Mouse (Mus musculus) right cerebral cortex, postnatal 4 days (tissue): ENCODE data around the gene Gnpat.
"Not testable (repeated sequence)": the region's sequence is repeated elsewhere in the genome, so short reads cannot be mapped to it uniquely, and the experiment has no call there.

Experiments
- DNase-seq: peaks from one replicate; pipeline ENCODE4 v3.0.0-alpha.2; 2022

The Gnpat gene

DNA sequence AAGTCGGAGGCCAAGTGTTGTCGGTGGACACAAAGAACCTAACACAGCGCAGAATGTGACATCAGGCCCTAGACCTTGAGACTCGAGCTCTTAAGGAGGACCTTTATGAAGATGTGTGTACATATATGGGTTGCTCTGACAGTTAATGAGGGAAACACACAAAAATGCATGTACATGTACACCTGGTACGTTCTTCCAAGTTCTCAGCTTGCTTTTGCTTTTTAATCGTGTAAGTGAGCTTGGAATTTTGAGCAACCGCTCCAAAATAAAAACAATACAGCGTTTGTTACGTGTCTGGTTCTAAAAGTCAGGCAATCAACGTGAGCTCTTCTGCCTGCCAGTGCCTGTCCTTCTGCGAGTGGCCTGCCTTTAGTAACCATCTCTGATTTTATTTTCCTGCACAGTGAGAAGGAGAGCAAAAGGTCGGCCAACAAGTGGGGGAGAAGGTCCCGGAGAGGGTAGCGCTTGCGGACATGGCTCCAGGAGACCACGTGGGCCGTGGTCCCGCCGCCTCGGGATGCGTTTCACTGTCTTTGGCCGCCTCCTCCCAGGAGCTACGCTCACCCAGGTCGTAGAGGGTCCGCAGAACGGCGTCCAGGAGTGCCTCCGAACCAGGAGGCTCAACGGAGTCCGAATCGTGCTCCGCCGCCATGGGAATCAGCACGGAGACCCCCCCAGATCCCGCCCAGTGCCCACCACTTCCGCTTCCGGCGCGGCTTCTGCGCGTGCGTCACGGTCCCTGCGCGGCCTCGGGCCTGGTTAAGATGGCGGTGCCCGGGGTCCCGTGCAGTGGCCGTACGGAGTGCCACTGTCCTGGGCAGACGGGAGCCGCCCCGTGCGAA is at the start of gene Gnpat, which contains the start of gene 2810004N23Rik:
TSS of gene Gnpat (plus strand) at position 713 of the 842 bp plus-strand sequence.
TSS of gene 2810004N23Rik (minus strand) at position 800 of the 842 bp plus-strand sequence.
- peak; percentile 95 for DNase-seq

DNA sequence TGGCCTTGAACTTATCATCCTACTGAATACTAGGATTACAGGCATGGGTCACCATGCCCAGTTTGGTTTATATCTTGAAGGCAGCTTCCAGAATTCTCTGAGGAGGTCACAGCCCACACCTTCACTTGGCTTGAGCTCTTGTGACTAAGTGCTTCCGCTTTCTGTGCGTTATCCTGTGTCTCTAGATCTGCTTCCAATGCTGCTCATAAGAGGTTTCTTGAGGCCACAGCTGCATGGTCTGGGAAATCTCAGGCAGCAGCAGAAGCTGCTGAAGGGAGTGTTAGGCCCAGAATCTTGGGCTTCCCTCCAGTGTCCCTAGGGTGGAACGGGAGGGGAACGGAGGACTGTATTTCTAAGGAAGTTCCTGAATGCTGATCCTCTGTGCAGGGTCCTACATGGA is 49.5 kb upstream of the Gnpat start:
- DNase-seq: no peak

DNA sequence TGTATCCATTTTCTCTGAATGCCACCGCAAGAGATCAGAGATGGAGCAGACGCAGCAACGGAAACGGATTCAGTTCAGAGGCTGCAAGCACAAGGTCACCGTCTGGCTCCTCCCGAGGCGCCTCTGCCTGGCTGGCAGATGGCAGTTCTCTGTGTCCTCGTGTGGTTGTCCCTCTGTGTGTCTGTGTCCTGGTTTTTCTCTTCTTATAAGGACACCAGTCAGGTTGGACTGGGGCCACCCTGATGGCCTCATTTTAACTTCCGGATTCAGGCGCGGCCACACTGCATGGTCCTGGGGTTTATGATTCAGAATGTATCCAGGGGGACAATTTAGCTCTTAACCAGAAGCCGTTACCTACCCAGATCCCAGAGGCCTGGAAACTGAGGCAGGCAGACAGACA is 47.0 kb upstream of the Gnpat start:
- DNase-seq: no peak

DNA sequence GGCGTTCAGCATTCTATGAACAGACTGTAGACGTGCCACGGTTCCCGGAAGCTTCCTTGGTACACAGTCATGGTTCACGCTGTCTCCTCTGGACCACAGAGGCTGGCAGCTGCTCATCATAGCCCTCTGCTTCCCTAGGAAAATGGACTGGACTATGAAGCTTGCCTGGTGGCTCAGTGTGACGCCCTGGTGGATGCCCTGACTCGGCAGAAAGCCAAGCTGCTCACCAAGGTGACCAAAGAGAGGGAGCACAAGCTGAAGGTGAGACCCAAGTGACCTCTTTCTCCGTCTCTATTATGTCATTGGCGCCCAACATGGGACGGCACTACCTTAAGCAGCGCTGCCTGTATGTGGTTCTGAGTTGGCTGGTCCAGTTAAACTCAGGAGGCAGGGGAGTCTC is 46.0 kb upstream of the Gnpat start:
- no peak for DNase-seq

DNA sequence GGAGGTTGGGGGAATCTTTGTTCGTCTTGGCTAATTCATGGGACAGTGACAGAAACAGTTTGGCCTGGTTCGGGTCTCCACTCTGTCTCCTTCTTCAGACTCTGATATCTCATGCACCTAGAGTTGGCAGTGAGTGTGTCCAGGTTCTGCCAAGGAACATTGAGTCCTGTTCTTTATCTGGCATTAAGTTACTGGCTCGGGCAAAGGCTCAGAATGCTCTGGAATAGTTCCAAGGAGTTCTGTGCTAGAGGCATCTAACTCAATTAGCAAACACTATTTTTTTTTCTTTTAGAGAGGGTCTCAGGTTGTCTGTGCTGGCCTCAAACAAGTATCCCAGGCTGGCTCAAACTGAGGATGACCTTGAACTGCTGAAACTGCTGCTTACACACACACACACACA is 45.5 kb upstream of the Gnpat start:
- no peak for DNase-seq

DNA sequence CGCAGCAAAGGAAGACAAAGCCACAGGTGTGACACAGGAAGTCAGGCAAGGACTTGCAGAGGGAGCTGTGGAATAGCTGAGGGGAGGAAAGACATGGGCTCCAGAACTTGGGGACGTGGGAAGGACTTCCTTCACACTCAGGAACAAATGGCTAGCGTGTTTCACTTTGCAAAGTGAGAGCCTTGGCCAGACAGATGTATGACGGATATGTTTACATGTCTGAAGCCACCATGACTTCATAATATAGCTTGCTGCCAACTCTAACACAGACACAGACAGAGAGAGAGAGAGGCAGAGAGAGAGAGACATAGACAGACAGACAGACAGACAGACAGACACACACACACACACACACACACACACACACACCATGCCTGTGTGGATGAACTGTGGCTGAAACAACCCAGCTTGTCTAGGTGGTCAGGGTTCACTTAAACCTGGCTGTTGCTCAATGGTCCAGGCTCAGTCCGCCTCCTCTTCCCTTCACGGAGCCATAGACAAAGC is 43.2 kb upstream of the Gnpat start:
- DNase-seq: no peak

DNA sequence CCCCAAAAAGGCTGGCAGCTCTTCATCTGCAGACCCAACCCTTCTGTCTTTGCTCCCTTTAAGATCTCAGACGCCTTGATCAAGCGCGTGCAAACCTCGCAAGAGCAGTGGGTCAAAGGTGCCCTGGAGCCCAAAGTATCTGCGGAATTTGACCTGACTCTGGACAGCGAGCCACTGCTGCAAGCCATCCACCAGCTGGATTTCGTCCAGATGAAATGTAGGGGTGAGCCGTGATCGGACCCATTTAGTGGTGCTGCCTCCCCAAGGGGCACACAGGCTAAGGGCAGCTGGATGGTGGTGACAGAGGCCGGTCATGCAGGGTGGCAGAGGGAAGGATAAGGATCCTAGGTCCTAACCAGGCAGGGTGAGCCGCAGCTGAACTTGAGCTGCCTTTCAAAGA is 42.7 kb upstream of the Gnpat start:
- no peak for DNase-seq

DNA sequence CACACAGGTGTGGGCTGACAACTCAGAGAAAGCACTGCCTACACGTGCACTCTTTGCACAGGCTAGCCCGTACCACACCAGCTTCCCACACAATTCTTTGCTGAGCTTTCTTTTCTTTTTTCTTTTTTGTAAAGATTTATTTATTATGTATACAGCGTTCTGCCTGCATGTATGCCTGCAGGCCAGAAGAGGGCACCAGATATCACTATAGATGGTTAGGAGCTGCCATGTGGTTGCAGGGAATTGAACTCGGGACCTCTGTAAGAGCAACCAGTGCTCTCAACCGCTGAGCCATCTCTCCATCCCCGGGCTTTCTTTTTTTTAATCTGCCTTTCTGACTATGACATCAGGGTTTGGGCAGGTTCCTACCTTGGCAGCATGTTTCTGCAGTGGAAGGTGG is 39.3 kb upstream of the Gnpat start:
- DNase-seq: no peak

DNA sequence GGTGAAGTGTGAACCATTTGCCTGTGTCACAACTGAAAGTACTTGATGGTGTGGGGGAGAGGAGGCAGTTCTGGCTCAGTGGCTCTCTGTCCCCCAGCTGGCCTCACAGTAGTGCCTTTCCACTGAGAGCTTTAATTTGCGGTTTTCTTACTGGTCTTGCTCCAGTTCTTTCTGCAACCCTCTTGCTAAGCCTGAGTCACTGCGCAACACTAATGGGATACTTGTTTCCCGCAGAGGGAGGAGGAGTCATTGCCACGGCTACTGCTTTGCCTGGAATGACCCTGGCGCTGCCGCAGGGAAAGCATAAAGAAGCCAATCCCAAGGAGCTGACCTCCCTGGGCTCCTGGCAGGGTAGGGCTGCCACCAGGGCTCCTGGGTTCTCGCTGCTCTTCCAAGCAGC is 36.2 kb upstream of the Gnpat start:
- DNase-seq: no peak

DNA sequence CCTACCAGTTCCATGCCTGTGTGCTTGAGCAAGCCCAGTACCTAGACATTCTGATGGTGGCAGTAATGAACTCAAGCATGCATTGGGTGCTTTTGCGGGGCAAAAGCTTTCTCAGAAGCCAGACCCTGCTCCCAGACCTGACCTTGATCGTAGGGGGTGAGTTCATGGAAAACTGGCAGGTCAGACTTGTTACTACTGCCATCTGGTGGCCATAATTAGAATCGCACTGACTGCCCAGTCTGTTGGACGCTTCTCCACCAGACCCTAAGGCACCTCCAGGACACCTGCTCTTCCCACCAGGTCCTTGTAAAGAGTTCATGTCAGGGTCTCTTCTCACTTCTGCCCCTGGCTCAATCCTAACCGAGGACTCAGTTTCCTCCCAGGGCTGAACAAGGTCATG is 35.4 kb upstream of the Gnpat start:
- peak; percentile 39 for DNase-seq

DNA sequence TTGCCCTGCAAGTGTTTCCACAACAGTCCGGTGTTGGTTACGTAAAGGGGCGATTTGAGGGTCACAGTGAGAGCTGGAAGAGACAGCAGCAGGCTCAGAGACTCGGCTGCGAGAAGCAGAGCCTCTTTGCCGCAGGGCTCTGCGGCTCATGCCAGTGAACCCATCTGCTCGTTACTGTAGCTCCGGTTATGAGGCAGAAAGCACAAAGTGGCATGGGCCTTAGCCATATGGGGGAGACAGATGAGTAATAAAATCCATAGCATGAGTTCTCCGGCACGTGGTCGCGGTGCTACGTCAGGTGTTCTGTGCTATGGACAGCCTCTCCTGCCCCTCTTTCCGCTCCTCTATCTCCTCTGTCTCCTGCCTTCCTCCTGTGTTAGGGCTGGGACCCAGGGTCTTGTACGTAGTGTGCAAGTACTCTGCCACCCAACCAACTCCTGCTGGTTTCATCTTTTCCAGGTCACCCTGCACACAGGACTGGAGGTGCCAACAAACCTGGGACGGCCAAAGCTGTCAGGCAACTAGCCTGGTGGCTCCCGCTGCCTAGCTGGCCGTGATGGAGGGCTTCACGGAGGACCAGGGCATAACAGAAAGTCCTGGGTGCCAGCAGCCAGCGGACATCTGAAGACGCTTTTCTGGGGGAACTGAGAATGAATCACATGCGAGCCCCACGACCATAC is 34.1 kb upstream of the Gnpat start:
- DNase-seq: no peak

DNA sequence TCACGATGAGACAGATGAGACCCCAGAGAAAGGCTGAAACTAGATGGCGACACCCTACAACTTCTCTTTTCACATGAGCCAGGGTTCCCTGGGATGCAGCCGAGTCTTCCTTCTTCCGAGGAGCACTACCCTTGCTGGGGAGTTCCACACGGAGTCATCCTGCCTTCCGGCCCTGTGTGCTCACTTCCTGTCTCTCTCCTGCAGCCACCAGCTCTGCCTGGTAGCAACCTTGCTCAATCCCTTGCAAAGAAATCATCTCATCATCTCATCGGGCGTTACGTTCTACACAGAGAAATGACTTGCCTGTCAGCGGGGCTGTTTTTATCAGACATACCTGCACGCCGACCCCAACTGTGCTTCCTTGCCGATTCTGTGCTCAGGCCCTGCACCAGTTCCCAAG is 32.8 kb upstream of the Gnpat start:
- DNase-seq: no peak

DNA sequence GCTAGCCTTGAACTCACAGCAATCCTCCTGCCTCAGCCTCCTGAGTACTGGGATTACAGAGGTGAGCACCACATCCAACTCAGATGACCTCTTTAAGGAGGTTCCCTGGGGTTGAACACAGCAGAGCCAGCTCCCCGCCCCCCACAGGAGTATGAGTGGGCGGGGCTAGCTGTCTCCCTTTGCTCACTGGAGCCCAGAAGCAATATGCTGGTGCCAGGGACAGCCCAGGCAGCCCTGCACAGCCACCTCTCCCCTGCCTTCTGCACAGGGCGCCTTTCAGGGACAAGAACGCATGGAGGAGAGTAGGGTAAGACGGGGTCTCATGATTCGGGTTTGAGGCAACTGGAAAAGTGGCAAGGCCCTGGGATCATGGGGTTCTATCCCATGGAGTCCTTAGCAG is 31.3 kb upstream of the Gnpat start:
- no peak for DNase-seq

DNA sequence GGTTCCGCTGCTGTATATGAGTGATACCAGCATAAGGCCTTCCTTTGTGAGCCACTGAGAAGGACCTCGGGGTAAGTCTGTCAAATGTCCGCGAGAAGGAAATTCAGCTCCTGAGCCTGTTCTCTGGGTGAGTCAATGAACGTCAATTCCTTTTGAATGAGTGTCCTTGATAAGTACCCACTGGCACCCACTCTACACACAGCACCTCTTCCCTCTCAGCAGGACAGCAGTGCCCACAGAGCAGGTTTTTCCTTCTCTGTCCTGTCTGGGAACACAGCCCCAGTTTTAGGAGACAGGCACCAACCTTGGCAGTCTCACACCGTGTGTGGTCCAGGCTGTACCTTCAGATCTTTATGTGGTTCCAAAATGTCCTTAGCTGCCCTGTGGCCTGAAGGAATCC is 30.9 kb upstream of the Gnpat start:
- DNase-seq: no peak

DNA sequence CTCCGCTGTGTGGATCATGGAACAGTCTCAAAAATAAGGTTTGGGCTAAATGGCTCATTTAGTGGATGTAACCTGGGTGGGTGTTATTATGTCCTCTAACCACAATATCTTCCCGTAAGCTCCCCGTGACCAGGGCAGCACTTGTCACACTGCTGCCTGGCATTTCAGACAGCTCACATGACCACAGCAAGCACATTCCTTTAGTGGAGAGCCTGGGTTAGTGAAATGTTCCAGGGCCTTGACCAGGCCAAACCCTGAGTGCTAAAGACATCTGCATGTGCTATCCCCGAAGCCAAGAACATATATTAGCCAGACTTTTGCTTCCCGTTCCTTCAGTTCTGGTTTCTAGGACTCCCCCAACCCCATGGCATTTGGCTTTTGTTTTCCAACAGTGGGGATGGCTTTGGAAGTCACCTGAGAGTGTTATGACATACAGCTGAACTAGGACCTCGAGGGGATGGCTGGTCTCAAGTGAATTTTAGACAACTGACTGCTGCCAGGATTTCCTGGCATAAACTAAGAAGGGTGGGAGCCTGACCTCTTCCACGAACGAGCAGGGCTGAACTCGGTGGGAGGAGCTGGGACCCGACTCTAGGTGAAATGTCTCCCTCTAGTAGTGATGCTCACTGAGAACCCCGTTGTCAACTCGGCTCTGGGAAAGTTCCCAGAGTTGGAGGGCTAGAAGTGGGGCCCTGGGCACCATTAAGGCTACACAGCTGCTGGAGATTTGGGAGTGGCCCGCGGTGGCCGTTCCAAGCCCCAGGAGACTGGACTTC is 29.2 kb upstream of the Gnpat start:
- no peak for DNase-seq

DNA sequence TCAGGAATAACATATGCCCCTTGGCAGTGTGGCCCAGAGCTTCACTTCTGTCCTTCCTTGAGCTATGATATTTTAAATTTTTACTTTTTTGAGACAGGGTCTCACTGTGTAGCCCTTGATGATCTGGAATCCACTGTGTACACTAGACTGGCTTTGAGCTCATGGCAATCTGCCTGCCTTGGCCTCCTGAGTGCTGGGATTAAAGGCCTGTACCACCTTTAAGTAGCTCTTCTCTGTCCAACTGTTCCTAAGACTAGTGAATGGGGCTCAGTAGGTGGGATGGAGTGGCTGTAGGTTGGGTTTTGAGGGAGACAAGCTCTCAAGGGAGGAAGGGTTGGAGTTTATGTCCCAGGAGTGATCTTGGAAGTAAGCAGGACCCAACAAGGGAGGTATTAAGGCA is 27.0 kb upstream of the Gnpat start:
- no peak for DNase-seq

DNA sequence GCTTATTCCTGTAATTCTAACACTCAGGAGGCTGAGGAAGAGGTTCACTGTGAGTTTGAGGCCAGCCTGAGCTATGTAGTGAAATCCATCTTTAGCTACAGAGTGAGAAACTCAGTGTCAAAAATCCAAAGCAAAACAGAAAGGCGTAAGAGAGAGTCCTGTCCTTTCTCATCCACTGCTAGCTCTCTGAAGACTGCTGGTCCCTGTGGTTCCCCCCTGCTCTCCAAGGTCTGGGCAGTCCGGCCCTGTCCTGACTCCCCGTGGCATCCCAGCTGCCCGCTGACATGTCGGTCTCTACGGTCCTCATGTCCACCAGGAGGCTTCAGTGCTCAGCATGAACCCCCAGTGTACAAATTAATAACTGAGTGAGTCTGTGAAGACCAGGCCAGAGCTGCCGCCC is 26.6 kb upstream of the Gnpat start:
- DNase-seq: no peak

DNA sequence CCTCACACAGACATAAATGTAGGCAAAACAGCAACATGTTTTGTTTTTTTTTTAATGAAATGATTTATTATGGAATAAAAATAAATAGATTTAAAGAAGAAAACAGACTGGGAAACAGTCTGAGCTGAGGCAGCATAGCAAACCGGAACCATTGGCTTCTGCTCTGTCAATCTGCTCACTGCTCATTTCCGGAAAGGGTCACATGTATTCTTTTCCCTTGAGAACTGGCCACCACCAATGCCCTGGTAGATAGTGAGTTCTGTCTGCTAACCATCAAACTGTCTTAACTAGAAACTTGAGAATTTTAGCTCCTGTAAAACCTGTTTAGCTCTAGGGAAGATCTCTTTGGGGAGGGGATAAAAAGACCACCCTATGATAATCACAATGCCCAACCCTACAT is 25.9 kb upstream of the Gnpat start:
- no peak for DNase-seq

DNA sequence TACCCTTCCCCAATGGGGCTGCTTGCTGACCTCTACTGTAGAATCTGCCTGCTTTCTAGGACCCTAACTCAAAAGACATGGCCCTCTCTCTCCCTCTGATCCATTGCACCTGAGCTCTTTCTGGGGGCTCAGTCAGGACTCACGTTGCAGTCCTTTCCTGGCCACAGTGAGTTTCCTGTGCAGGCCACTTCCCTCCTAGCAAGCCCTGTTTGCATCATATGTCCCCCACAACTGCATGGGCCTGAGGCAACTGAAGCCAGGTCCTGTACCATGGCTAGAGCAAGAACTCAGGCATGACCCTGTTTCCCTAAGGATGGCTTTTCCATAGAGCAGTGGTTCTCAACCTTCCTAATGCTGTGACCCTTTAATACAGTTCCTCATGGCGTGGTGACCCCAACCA is 24.9 kb upstream of the Gnpat start:
- no peak for DNase-seq

DNA sequence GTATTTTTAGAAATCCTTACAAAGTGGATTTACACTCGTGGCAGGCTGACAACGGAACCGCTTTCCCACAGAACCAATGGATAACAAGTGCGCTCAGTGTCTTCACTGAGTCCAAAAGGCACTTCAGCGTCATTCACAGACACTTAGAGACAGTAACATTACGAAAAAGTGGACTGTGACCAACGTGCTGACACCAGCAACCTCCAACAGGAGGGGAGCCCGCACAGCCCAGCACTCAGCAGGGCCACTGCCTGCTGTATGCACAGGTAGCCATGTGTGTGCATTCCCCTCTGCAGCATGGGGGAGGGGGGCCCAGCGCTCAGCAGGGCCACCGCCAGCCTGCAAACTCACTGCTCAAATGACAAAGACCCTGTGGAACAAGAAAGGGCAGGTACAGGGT is 23.5 kb upstream of the Gnpat start:
- no peak for DNase-seq

DNA sequence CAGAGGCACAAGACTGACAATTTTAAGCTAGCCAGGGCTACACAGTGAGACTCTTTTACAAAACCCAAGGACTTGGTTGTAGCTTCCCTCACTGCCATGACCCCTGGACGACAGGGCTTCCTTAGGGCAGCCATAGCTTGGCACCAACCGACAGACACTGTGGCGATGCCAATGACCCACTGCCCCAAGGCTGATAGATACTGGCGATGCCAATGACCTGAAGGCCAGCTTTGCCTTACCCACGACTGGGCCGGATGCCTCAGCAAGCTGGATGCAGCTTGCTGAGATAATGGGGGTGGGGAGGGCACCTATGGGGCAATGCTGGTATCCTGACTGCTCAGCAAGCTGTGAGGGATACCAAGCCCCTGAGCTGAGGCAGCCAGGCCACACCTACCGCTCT is 21.9 kb upstream of the Gnpat start:
- DNase-seq: no peak

DNA sequence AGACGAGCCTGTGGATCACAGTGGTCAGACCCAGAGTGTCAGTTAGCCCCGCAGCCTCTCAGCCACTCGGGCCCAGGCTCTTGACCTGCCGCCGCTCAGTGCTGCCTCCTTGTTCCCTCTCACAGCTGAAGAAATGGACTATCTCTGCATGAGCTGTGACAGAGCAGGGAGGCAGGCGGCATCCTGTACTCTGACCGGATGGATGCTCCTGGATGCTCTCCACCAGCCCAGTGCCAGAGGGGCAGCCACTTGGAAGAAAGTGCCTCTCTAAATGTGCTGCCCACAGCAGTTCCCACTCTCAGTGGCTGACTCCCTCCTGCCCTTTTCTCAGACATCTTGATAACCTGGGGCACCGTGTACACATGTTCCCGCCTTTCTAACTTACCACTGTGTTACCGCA is 21.1 kb upstream of the Gnpat start:
- DNase-seq: no peak

DNA sequence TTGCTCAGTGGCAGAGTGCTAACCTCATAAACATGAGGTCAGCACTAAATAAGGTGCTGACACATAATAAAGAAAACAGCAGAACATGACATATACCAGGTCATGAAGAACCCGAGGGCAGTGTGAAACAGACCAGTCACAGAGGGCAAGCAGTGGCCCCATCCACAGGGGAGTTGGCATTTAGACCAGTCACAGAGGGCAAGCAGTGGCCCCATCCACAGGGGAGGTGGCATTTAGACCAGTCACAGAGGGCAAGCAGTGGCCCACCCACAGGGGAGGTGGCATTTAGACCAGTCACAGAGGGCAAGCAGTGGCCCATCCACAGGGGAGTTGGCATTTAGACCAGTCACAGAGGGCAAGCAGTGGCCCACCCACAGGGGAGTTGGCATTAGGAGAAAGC is 19.9 kb upstream of the Gnpat start:
- not testable (repeated sequence) for DNase-seq

DNA sequence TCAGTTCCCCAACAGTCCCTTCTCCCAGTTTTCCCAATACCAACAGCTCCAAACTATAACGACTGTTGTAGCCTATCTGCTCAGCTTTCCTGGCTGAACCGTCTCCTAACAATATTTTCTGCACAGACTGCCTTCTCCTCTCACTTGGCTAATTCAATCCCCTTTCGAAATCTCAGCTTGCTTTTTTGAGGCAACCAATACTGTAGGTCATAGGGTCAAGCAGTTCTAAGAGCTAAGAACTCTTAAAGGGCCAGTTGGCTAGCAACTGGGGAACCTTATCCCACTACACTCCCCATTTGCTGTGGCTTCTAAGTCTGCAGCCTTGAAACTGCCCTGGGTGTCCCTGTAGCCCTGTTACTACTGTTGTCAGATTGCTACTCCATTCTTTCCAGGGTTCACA is 17.7 kb upstream of the Gnpat start:
- no peak for DNase-seq
